Mouse (Mus musculus) heart, postnatal 0 days (tissue): Measurements from ENCODE around the gene Ice1. TPM values are rescaled to one million over a fixed set of nuclear protein-coding genes. Genes with fewer than 3 reads are reported as not detected.

Experiments
- ATAC-seq: fragments of 200-750 bp; cut with Nextera tagmentation; 2 replicates; pipeline ENCODE4 v1.8.0; 2017; ENCODE audit warnings: low read depth, moderate number of reproducible peaks, moderate library complexity; ENCODE audit not compliant: insufficient read depth
- DNase-seq: peaks from one replicate; pipeline ENCODE4 v3.0.0-alpha.2; 2016; ENCODE audit warnings: low spot score
- H3K27ac ChIP-seq: fragments of 300-500 bp; sonication (generic); 2 replicates; pipeline ENCODE4 v1.5.1; 2014; ENCODE audit warnings: low read depth, mild to moderate bottlenecking
- H3K27me3 ChIP-seq: fragments of 300-500 bp; sonication (generic); 2 replicates; pipeline ENCODE4 v1.6.1; 2014; ENCODE audit warnings: low read length, mixed read lengths; ENCODE audit not compliant: control insufficient read depth, insufficient read depth
- H3K36me3 ChIP-seq: fragments of 300-500 bp; sonication (generic); replicated peaks from 2 replicates; pipeline ENCODE4 v1.6.1; 2014; ENCODE audit warnings: low read length, mixed read lengths; ENCODE audit not compliant: control insufficient read depth, insufficient read depth
- H3K4me1 ChIP-seq: fragments of 300-500 bp; sonication (generic); 2 replicates; pipeline ENCODE4 v1.6.1; 2014; ENCODE audit warnings: antibody characterized with exemption; ENCODE audit not compliant: control insufficient read depth, insufficient read depth
- H3K4me2 ChIP-seq: fragments of 300-500 bp; sonication (generic); 2 replicates; pipeline ENCODE4 v1.6.1; 2014; ENCODE audit warnings: low read depth, mild to moderate bottlenecking, low read length, moderate library complexity
- H3K4me3 ChIP-seq: fragments of 300-500 bp; sonication (generic); 2 replicates; pipeline ENCODE4 v1.5.1; 2014; ENCODE audit warnings: low read depth, low read length
- H3K9ac ChIP-seq: fragments of 300-500 bp; sonication (generic); replicated peaks from 2 replicates; pipeline ENCODE4 v1.6.1; 2014; ENCODE audit warnings: low read depth, low read length, mixed read lengths
- H3K9me3 ChIP-seq: fragments of 300-500 bp; sonication (generic); replicated peaks from 2 replicates; pipeline ENCODE4 v1.6.1; 2016; ENCODE audit warnings: low read length; ENCODE audit not compliant: control insufficient read depth
- CTCF ChIP-seq: IDR thresholded peaks from 2 replicates; pipeline ENCODE4 v1.5.1; 2016; ENCODE audit warnings: antibody characterized with exemption, control low read depth, low read depth
- EP300 ChIP-seq: IDR thresholded peaks from 2 replicates; pipeline ENCODE4 v1.6.1; 2016; ENCODE audit warnings: antibody characterized with exemption, low read depth
- WGBS: fragments of 180-500 bp; shearing (Covaris S2); extraction: QIAGEN DNeasy Blood & Tissue Kit; methylation state at CpG from one replicate; pipeline ENCODE4 v1.1.7; 2014; 5-methylcytosine and 5-hydroxymethylcytosine counted together
- polyA plus RNA-seq: library from polyadenylated mRNA; unstranded; fragments of >200 nt; fragmentation: Nextera tagmentation; extraction: Ambion mirVana; gene quantifications from 2 replicates; pipeline ENCODE4 v1.2.1, GENCODE M21; 2015
- total RNA-seq: library from RNA; depleted of rRNA; stranded (reverse); fragments of >200 nt; gene quantifications from 2 replicates; pipeline ENCODE4 v1.2.3, GENCODE M21; 2014; ENCODE audit warnings: low replicate concordance

Gene Ice1
- total and polyA plus RNA-seq, 2 experiments from 2014 or later: 7.7 to 21.0 TPM

DNA sequence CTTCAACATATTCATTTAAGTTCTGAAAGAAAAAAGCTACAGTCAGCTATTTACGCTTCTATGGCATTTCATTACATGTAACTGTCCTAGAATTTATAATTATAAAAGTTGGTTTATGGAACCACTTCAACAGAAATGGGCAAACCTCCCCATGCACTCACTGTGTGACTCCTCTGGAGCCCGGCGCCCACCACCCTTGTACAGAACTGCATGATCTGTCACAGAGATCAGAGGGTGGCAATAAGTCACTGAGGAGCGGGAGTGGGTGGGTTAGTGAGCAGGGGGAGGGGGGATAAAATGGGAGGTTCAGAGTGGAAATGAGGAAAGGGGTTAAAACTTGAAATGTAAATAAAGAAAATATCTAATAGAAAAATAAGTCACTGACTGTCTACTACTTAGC, 13.0 kb downstream of the Ice1 start:
- Histone ChIP-seq H3K4me2 (no peak overlapping the region), H3K27ac (no peak overlapping the region), H3K9me3 (no peaks in the 10 kb centered on the region), H3K4me3 (no peak overlapping the region), H3K36me3 (peaks cover 19% of the 10 kb centered on the region), H3K4me1 (peaks cover 24% of the 10 kb centered on the region), H3K27me3 (no peaks in the 10 kb centered on the region), H3K9ac (no peak overlapping the region)
- ATAC-seq (no peak), DNase-seq (no peak)
- WGBS: 96% methylated on average over 4 of the region's 4 CpGs
- TF ChIP-seq EP300 (no peak), CTCF (no peak)

DNA sequence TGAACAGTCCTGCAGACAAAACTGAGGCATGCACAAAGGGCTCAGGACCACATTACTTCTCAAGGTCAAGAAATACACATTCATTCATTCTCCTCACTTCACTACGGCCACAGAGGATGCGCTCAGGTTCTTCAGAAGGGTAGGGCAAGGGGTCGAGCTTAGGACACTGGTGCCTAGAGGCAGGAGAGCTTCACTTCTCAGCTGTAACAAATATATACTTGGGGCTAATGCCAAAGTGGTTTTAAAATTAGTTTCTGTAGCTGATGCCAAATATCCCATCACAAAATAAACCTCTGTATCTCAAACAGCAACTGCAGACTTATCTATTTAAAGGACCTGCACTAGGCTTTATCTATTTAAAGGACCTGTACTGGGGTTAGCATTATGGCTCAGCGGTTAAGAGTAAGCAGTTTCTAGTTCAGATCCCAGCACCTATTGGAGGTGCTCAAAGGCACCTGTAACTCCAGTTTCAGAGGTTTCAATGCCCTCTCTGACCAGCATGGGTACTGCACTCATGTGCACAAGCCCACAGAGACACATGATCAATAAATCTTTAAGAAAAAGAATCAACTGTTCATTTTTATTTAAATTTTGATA, 14.9 kb downstream of the Ice1 start:
- ATAC-seq (no peak), DNase-seq (no peak)
- H3K4me2 ChIP-seq: no peak overlapping the region
- H3K9me3 ChIP-seq: no peaks in the 10 kb centered on the region
- H3K36me3 ChIP-seq: peaks cover 31% of the 10 kb centered on the region
- no peak overlapping the region for H3K27ac ChIP-seq
- TF ChIP-seq CTCF (no peak), EP300 (no peak)
- H3K4me1 ChIP-seq: peaks cover 24% of the 10 kb centered on the region
- no peaks in the 10 kb centered on the region for H3K27me3 ChIP-seq
- 53% methylated on average over 4 of the region's 4 CpGs for WGBS
- no peak overlapping the region for H3K9ac ChIP-seq
- no peak overlapping the region for H3K4me3 ChIP-seq

DNA sequence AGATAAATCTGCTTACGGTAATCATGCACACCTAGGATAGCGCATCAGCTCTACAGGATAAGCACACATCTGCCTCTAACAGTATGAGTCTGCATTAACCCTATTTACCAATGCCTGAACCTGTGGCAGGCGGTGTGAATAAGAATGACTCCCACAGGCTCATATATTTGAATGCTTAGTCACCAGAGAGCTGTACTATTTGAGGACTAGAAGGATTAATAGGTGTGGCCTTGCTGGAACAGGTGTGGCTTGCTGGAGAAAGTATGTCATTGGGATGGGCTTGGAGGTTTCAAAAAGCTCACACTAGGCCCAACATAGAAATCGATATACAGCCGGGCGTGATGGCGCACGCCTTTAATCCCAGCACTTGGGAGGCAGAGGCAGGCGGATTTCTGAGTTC, 15.9 kb downstream of the Ice1 start:
- DNase-seq (no peak), ATAC-seq (no peak)
- Histone ChIP-seq H3K27ac (no peak overlapping the region), H3K4me2 (no peak overlapping the region), H3K9me3 (no peaks in the 10 kb centered on the region), H3K4me1 (peaks cover 23% of the 10 kb centered on the region), H3K27me3 (no peaks in the 10 kb centered on the region), H3K9ac (no peak overlapping the region), H3K4me3 (no peak overlapping the region), H3K36me3 (peaks cover 41% of the 10 kb centered on the region)
- no peak for TF ChIP-seq EP300
- no peak for TF ChIP-seq CTCF
- WGBS: 96% methylated on average over 8 of the region's 9 CpGs

DNA sequence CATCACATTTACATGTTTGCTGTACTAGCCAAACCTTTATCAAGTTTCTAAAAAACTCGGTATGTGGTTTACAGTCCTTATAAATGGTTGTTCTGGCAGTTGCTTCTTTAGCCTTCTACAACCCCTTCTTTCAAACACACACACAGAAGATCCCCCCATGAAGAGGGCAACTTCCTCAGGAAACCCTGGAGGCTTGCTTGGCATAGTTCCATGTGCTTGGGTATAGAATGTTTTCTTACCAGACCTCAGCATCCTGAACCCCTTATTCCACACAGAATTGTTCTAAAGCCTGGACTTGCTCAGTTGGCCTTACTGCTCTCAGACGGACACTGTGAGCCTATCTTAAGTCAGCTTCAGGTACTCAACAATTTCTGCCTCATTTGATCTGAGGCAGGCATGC, 24.6 kb downstream of the Ice1 start:
- Histone ChIP-seq H3K4me2 (no peak overlapping the region), H3K4me3 (no peak overlapping the region), H3K9me3 (no peaks in the 10 kb centered on the region), H3K36me3 (peaks cover 86% of the 10 kb centered on the region), H3K27me3 (no peaks in the 10 kb centered on the region), H3K9ac (no peak overlapping the region), H3K27ac (no peak overlapping the region), H3K4me1 (no peaks in the 10 kb centered on the region)
- 60% methylated on average over 2 of the region's 2 CpGs for WGBS
- no peak for TF ChIP-seq EP300
- no peak for TF ChIP-seq CTCF
- ATAC-seq: no peak
- DNase-seq: no peak

DNA sequence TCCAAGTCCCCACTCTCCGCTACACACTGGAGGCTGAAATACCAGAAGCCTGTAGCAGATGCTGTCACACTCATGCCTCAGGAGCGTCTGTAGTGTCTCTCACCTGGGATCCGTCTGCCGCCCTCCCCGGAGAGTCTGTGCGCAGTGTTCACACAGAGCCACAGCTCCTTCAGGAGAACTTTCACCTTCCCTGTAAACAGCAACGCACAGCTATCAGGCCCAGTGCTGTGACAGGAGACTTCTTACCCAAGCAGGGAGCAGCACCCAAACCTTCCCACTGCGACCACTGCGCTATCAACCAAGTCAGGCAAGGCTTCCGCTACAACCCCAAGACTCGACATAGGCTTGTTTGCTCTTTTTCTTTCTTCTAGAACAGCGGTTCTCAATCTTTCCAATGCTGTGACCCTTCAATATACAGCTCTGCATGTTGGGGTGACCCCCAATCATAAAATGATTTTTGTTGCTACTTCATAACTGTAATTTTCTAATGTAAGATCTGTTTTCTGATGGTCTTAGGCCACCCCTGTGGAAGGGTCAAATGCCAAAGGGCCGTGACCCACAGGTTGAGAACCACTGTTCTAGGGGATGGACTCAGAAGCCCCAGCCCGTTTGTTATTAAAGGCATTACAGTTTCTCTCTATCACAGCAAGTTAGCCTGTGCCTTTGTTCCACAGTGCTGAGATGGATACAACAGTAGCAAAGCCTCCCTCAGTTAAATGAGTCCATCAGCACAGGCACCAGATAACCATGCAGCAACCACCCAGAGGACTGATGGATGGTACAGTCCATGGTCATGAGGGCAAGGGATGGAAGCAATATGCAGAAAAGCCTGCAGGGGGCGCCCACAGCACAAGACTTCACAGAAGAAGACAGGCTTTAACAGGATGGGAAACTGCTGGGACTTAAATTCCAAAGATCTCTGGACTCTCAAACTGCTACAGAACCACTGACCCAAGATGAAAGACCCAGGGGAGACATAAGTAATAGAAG, 26.7 kb downstream of the Ice1 start:
- H3K36me3 ChIP-seq: peaks cover 85% of the 10 kb centered on the region
- DNase-seq: peak; percentile 65
- TF ChIP-seq EP300 (no peak), CTCF (peak; percentile 74)
- H3K27ac ChIP-seq: no peak overlapping the region
- H3K9me3 ChIP-seq: no peaks in the 10 kb centered on the region
- H3K4me1 ChIP-seq: no peaks in the 10 kb centered on the region
- H3K4me2 ChIP-seq: no peak overlapping the region
- no peak overlapping the region for H3K9ac ChIP-seq
- no peaks in the 10 kb centered on the region for H3K27me3 ChIP-seq
- peak; percentile 58 for ATAC-seq
- no peak overlapping the region for H3K4me3 ChIP-seq
- WGBS: 85% methylated on average over 15 of the region's 15 CpGs
